Mouse (Mus musculus): Measurements from ENCODE around the gene Zbtb9.

The Zbtb9 gene

GRCm38 (mm10) chr17:27040304-27041045 is 67.5 kb downstream of the Zbtb9 start:
- no peak for DNase-seq (ENCODE audit: low spot score in 2 of 2)

- no peak for DNase-seq (ENCODE audit: low spot score in 2 of 2)
Observed at GRCm38 (mm10) chr17:27041046-27041786, 68.2 kb downstream of the Zbtb9 start.

GRCm38 (mm10) chr17:27041787-27042055 is 68.8 kb downstream of the Zbtb9 start:
- DNase-seq (ENCODE audit: low spot score in 2 of 2): no peak

GRCm38 (mm10) chr17:27042840-27043239 is 69.9 kb downstream of the Zbtb9 start:
- DNase-seq (ENCODE audit: low spot score in 2 of 2): no peak

- DNase-seq (ENCODE audit: low spot score in 2 of 2): no peak
Observed at GRCm38 (mm10) chr17:27045164-27045563, 72.2 kb downstream of the Zbtb9 start.

- no peak for DNase-seq (ENCODE audit: low spot score in 2 of 2)
Observed at GRCm38 (mm10) chr17:27047762-27048444, 74.9 kb downstream of the Zbtb9 start.

- DNase-seq (ENCODE audit: low spot score in 2 of 2): no peak
Observed at GRCm38 (mm10) chr17:27048445-27049239, 75.7 kb downstream of the Zbtb9 start.

- no peak for DNase-seq (ENCODE audit: low spot score in 2 of 2)
Observed at GRCm38 (mm10) chr17:27050853-27051252, 77.9 kb downstream of the Zbtb9 start.

GRCm38 (mm10) chr17:27051514-27051913 is 78.5 kb downstream of the Zbtb9 start:
- no peak for DNase-seq (ENCODE audit: low spot score in 2 of 2)

- DNase-seq (ENCODE audit: low spot score in 2 of 2): no peak
Observed at GRCm38 (mm10) chr17:27056170-27056569, 83.2 kb downstream of the Zbtb9 start.

GRCm38 (mm10) chr17:27056812-27057516 is 84.0 kb downstream of the Zbtb9 start, which contains the start of gene Itpr3:
TSS of gene Itpr3 (plus strand) at chr17:27057304.
- DNase-seq (ENCODE audit: low spot score in 2 of 2): no peak

- no peak for DNase-seq (ENCODE audit: low spot score in 2 of 2)
Observed at GRCm38 (mm10) chr17:27057517-27058055, 84.6 kb downstream of the Zbtb9 start.

Data from cerebellum, postnatal 4 days (tissue).